Mouse (Mus musculus): Measurements from ENCODE around the gene Myrf. TPM values are rescaled to one million over a fixed set of nuclear protein-coding genes. Genes with fewer than 3 reads are reported as not detected.
A peak's percentile ranks its signal among the peaks of the same experiment; 100 is the strongest.

Myrf gene
- polyA plus RNA-seq, 1 experiment = 2.4 TPM

DNA sequence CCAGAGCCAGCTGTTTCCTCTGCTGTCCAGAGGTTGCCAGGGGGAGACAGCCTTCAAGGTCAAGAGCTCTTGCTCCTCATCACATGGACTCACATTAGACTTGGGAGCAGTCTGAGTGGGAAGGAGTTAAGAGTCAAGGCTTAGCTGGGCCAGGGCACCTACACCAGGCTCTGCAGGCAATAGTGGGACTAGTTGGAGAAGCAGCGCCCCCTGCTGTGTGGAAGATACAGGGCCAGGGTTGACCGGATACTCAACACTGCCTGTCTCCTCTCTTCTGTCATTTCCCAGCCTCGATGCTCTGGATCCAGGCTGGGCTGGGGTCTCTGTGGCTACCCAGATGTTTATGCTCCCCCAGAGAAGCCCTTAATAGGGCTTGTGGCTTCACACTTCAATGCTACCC is 3.6 kb upstream of the Myrf start:
- no peak for DNase-seq (ENCODE audit: low read depth)
- TF ChIP-seq POLR2A (IDR thresholded peaks at IDR 0.05; ENCODE audit: borderline replicate concordance, extremely low read depth, insufficient read depth, insufficient read length, poor library complexity, severe bottlenecking) = no peak
- TF ChIP-seq CTCF (IDR thresholded peaks at IDR 0.05; ENCODE audit: borderline replicate concordance, extremely low read depth, insufficient read depth, insufficient read length) = peak; percentile 35; the same call in 1 of the 2 replicates

DNA sequence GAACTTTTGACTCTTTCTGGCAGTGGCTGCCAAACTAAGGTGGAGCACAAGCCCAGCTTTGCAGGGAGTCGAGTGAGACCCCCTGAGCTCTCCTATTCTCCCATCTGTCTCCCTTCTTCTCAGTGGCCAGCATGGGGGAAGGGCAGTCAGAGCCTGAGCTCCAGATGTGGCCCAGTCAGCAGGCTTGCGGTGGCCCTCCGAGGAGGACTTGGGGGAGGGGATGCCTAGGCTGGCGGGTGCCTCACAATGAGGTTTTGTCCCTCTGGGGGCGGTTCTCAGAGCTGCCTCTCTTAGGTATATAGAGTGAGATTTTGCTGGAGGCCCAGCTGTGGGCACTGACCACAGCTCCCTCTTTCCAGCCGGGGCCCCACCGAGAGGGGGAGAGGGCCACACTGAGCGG is 2.4 kb upstream of the Myrf start:
- no peak for DNase-seq (ENCODE audit: low read depth)
- TF ChIP-seq POLR2A (IDR thresholded peaks at IDR 0.05; ENCODE audit: borderline replicate concordance, extremely low read depth, insufficient read depth, insufficient read length, poor library complexity, severe bottlenecking) = no peak
- TF ChIP-seq CTCF (IDR thresholded peaks at IDR 0.05; ENCODE audit: borderline replicate concordance, extremely low read depth, insufficient read depth, insufficient read length) = no peak

DNA sequence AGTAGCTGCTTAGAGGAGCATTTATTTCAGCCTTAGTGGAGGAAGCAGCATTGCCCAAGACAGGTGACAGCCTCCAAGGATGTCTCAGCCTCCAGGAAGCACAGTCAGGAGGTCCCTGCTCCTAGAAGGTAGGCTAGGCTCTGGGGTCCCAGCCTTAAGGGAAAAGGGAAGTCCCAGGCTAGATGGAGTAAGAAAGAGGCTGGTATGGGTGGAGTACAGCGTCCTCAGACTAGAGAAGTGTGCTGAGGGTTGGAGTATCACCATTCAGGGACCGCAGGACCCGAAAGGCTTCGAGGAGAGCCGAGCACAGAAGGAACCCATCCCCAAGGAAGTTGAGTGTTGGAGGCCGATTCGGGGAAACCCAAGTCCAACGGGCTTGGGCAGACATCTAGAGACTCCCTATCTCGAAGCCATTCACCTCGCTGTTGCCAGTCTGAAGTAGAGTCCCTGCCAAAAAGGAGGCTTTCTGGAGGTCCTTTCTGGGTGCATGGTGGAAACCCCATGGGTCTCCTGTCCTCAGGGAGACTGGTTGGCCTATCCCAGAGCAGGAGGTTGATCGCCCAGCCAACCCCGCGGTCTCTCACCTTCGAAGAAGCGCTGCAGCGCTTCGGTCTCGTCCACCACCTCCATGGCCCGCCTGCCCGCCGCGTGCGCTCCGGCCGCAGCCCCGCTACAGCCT is 434 bp downstream of the Myrf start:
- DNase-seq (ENCODE audit: low read depth) = no peak
- no peak for TF ChIP-seq CTCF (IDR thresholded peaks at IDR 0.05; ENCODE audit: borderline replicate concordance, extremely low read depth, insufficient read depth, insufficient read length)
- no peak for TF ChIP-seq POLR2A (IDR thresholded peaks at IDR 0.05; ENCODE audit: borderline replicate concordance, extremely low read depth, insufficient read depth, insufficient read length, poor library complexity, severe bottlenecking)

DNA sequence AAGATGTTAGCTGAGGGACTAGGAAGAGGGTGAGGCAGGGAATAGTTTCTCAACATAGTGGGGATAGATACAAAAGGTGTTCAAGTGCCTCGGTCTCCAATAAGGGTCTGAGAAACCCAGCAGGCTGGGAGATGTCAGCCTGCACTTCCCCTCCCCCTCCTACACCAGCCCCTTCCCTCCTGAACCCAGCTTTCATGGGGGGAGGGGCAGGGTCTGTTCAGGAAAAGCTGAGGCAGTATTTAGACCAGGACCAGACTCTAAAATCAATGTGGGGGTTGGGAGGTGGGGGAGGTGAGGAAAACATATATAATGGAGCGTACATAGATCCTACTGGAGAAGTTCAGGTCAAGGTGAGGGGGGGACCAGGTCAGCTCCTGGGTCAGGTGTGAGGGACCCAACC is 1.1 kb downstream of the Myrf start:
- no peak for DNase-seq (ENCODE audit: low read depth)
- no peak for TF ChIP-seq POLR2A (IDR thresholded peaks at IDR 0.05; ENCODE audit: borderline replicate concordance, extremely low read depth, insufficient read depth, insufficient read length, poor library complexity, severe bottlenecking)
- no peak for TF ChIP-seq CTCF (IDR thresholded peaks at IDR 0.05; ENCODE audit: borderline replicate concordance, extremely low read depth, insufficient read depth, insufficient read length)

DNA sequence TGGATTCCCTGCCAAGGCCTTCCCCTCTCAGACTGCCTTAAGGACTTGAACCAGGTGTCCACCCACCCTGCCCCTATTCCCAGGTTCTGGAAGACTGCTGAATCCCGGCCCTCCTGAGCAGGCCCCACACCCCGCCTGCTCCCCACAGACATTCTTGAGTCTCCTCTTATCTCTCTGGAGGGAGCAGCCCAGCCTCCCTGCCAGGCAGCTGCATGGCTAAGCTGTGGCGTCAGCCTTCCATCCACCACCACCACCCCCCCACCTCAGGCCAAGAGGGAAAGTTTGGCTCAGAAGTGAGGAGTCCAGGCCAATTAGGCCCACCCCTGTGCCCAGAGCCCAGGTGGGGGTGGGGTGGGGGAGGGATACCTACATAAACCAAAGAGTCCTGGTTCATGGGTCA is 2.1 kb downstream of the Myrf start:
- no peak for DNase-seq (ENCODE audit: low read depth)
- TF ChIP-seq POLR2A (IDR thresholded peaks at IDR 0.05; ENCODE audit: borderline replicate concordance, extremely low read depth, insufficient read depth, insufficient read length, poor library complexity, severe bottlenecking) = no peak
- no peak for TF ChIP-seq CTCF (IDR thresholded peaks at IDR 0.05; ENCODE audit: borderline replicate concordance, extremely low read depth, insufficient read depth, insufficient read length)

DNA sequence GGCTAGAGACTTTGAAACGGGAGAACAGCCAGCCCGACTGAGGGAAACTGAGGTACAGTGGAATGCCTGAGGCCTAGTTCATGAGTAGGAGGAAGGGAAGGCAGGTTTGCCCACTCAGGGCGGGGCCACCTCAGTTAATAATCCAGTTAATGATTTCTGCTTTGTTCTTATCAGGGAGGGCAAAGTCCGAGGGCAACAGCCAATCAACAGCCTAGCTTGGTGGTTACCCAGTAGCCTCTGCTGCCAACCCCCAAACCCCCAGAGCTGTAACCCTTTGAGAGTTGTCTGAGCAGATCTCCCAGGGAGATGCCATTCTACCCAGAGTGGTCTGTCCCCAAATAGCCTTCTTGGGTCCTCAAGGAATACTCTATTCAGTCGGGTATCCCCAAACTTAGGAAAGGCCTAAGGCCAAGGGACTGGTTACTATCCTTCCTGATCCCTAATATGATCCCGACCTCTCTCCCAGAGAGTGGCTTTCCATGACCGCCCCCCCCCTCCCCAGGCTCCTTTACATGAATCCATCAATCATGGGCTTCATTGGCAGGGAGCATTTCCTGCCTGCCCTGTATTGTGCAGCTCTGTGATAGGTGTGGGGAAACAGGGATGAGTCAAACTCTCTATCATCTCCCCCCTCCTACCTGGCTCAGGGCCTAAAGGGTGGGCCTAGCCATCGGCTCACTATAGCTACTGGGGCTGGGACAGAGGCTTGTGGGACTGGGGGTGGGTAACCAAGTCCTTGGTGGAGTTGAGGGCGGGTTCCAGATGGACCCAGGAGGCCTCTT is 4.6 kb downstream of the Myrf start:
- no peak for TF ChIP-seq POLR2A (IDR thresholded peaks at IDR 0.05; ENCODE audit: borderline replicate concordance, extremely low read depth, insufficient read depth, insufficient read length, poor library complexity, severe bottlenecking)
- TF ChIP-seq CTCF (IDR thresholded peaks at IDR 0.05; ENCODE audit: borderline replicate concordance, extremely low read depth, insufficient read depth, insufficient read length) = no peak
- DNase-seq (ENCODE audit: low read depth) = no peak

DNA sequence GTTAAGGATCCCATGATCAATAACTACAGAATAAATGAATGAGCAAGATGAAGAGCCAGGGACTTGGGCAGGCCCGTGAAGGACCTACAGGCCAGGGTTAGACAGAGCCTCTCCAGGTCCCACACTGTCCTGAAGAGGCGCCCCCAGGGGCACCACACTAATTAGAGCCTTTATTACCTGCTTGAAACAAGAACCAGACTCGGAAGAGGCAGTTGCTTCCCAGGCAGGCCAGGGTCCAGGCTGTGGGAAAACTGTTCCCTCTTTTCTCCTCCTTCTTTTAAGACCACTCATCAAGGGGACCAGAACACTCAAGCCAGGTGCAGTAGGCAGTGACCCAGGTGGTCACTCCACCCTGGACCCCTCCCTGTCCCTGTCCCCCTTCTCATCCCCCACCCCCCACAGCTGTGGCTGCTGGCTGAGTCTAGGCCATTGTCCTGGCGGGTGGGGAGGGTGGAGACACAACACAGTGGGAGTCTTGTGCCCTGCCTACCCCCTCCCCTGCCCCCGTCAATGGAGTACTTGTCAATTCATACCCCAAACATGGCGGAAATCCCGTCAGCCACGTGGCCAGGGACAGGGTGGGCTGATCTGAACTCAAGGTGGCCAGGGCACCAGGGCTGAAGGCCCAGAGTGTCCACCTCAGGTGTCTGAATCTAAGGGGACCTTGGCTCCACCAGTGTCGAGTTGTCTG is 8.1 kb downstream of the Myrf start:
- no peak for TF ChIP-seq POLR2A (IDR thresholded peaks at IDR 0.05; ENCODE audit: borderline replicate concordance, extremely low read depth, insufficient read depth, insufficient read length, poor library complexity, severe bottlenecking)
- TF ChIP-seq CTCF (IDR thresholded peaks at IDR 0.05; ENCODE audit: borderline replicate concordance, extremely low read depth, insufficient read depth, insufficient read length) = no peak
- DNase-seq (ENCODE audit: low read depth) = no peak

DNA sequence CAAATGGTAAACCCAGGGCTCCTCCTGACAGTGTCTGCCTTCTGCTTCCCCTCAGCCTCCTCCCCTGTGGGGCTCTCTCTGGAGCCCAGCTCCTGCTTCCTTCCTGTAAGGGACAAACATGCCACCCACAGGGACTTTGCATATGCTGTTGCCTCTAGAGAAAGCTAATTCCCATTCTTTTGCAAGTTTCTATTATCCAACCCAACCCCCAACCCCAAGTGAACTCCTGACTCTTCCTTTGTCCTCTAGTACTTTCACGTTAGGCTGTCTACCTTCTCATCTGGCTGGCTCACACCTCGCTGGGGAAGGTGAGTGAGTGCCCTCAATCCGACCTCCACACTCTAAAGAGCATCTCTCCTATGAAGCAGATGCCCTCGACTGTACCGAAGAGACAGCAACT is 8.7 kb downstream of the Myrf start:
- TF ChIP-seq POLR2A (IDR thresholded peaks at IDR 0.05; ENCODE audit: borderline replicate concordance, extremely low read depth, insufficient read depth, insufficient read length, poor library complexity, severe bottlenecking) (no peak), CTCF (IDR thresholded peaks at IDR 0.05; ENCODE audit: borderline replicate concordance, extremely low read depth, insufficient read depth, insufficient read length) (no peak)
- no peak for DNase-seq (ENCODE audit: low read depth)

DNA sequence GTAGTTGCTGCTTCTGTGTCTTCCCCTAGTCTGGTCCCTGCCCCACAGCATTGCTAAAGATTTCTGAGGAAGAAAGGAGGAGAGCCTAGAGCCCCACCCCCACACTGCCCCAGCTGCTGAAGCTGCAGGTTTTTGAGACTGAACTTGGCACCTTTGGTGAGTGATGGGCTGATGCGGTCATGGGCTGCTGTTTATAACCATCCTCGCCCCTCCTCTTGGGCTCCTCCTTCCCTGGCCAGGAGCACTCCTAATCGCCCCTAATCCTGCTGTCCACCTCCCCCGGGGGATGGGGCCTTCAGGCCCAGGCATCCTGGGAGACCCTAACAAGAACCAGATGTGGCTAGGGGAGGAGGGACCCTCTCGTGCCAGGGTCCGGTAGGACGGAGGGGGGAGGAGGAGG is 9.5 kb downstream of the Myrf start:
- DNase-seq (ENCODE audit: low read depth) = no peak
- TF ChIP-seq POLR2A (IDR thresholded peaks at IDR 0.05; ENCODE audit: borderline replicate concordance, extremely low read depth, insufficient read depth, insufficient read length, poor library complexity, severe bottlenecking) (no peak), CTCF (IDR thresholded peaks at IDR 0.05; ENCODE audit: borderline replicate concordance, extremely low read depth, insufficient read depth, insufficient read length) (no peak)

DNA sequence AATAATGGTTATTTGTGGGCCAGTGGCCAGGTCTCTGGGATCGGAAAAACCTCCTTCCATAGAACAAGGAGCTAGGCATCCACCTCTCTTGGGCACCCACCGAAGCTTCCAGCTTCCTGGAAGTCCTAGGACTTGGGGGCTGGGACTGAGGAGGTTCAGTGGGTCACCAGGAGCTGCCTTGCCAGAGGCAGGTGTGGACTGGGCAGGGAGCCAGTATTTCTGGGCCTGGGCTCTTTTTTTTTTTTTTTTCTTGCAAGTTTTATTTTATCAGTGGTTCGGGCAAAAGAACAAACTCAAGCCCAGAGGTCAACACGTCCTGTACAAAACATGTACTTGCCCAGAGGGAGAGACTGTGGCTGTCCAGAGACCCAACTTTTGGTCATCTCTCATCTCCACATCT is 14.8 kb downstream of the Myrf start:
- no peak for DNase-seq (ENCODE audit: low read depth)
- TF ChIP-seq POLR2A (IDR thresholded peaks at IDR 0.05; ENCODE audit: borderline replicate concordance, extremely low read depth, insufficient read depth, insufficient read length, poor library complexity, severe bottlenecking) (no peak), CTCF (IDR thresholded peaks at IDR 0.05; ENCODE audit: borderline replicate concordance, extremely low read depth, insufficient read depth, insufficient read length) (no peak)

DNA sequence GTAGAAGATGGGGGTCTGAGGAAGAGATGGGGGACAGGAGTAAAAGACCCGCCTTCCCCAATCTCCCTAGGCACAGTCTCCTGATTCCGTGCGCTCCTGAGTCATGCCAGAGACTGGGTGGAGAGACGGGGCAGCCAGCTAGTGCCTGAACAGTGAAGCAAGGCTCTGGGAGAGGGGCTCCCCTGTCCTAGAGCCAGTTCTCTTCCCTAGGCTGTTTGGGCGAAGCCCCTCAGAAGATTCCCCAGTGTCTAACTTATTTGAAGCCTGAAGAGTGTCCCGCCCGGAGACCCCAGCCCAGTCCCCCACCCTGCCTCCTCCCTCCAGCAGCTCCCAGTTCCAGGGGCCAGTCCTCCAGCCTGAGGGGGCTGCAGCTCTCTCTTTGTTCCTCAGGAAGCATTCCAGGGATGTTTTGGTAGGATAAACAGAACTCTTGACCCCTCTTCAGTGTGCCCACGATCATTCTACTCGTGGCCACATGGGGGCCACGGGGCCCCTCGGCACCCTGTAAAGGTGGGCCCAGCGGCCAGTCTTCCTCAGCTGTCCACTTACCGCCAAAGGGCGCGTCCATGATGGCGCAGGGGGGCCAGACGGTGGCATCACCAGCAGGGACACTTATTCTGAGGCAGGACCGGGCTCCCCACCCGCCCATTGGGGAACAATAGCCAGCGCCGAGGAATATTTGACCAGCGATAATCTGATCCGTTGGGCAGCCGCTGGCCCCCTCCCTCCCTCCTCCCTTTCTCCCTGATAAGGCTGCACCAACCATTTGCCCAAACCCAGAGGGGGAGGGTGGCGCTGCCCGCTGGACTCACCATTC is 15.7 kb downstream of the Myrf start:
- no peak for DNase-seq (ENCODE audit: low read depth)
- no peak for TF ChIP-seq POLR2A (IDR thresholded peaks at IDR 0.05; ENCODE audit: borderline replicate concordance, extremely low read depth, insufficient read depth, insufficient read length, poor library complexity, severe bottlenecking)
- no peak for TF ChIP-seq CTCF (IDR thresholded peaks at IDR 0.05; ENCODE audit: borderline replicate concordance, extremely low read depth, insufficient read depth, insufficient read length)
